Mouse (Mus musculus) lung, adult 2 months (tissue): Measurements from ENCODE around the gene Opa3.

Experiments used
- CTCF ChIP-seq: fragments of 200-500 bp; IDR thresholded peaks from 2 replicates; pipeline ENCODE4 v1.5.1; 2011; ENCODE audit warnings: mild to moderate bottlenecking, low read length, control low read depth; ENCODE audit not compliant: insufficient read depth
- POLR2A ChIP-seq: fragments of 200-500 bp; IDR thresholded peaks from 2 replicates; pipeline ENCODE4 v1.6.1; 2011; ENCODE audit warnings: low read depth, mild to moderate bottlenecking, control low read depth, low read length, borderline replicate concordance; ENCODE audit errors: extremely low read depth

GRCm38 (mm10) chr7:19217944-19218343, 10.2 kb upstream of the Opa3 start:
- TF ChIP-seq CTCF (no peak), POLR2A (no peak)
